Mouse (Mus musculus) neural tube, embryonic 13.5 days (tissue): ENCODE data around the gene Spata5. TPM values are rescaled to one million over a fixed set of nuclear protein-coding genes. Genes with fewer than 3 reads are reported as not detected.

ENCODE experiments used
- ATAC-seq: fragments of 200-750 bp; cut with Nextera tagmentation; 2 replicates; pipeline ENCODE4 v1.8.0; 2017; ENCODE audit warnings: low read depth, mild to moderate bottlenecking, moderate TSS enrichment, moderate library complexity
- H3K27ac ChIP-seq: fragments of 300-500 bp; sonication (generic); replicated peaks from 2 replicates; pipeline ENCODE4 v1.5.1; 2015; ENCODE audit warnings: moderate library complexity, mild to moderate bottlenecking, inconsistent platforms
- H3K27me3 ChIP-seq: fragments of 300-500 bp; sonication (generic); 2 replicates; pipeline ENCODE4 v1.6.1; 2015; ENCODE audit warnings: mild to moderate bottlenecking, inconsistent platforms
- H3K36me3 ChIP-seq: fragments of 300-500 bp; sonication (generic); 2 replicates; pipeline ENCODE4 v1.6.1; 2015; ENCODE audit warnings: mild to moderate bottlenecking, inconsistent platforms
- H3K4me1 ChIP-seq: fragments of 300-500 bp; sonication (generic); replicated peaks from 2 replicates; pipeline ENCODE4 v1.6.1; 2015; ENCODE audit warnings: inconsistent platforms
- H3K4me2 ChIP-seq: fragments of 300-500 bp; sonication (generic); 2 replicates; pipeline ENCODE4 v1.6.1; 2015; ENCODE audit warnings: inconsistent platforms, mild to moderate bottlenecking, moderate library complexity
- H3K4me3 ChIP-seq: fragments of 300-500 bp; sonication (generic); 2 replicates; pipeline ENCODE4 v1.5.1; 2015; ENCODE audit warnings: mild to moderate bottlenecking, inconsistent platforms
- H3K9ac ChIP-seq: fragments of 300-500 bp; sonication (generic); 2 replicates; pipeline ENCODE4 v1.6.1; 2015; ENCODE audit warnings: moderate library complexity, mild to moderate bottlenecking, inconsistent platforms
- H3K9me3 ChIP-seq: fragments of 300-500 bp; sonication (generic); 2 replicates; pipeline ENCODE4 v1.6.1; 2016; ENCODE audit warnings: inconsistent platforms
- WGBS: fragments of 180-500 bp; shearing (Covaris S2); methylation state at CpG from one replicate; pipeline ENCODE4 v1.1.7; 2015; 5-methylcytosine and 5-hydroxymethylcytosine counted together
- polyA plus RNA-seq: library from polyadenylated mRNA; unstranded; fragments of >200 nt; fragmentation: Nextera tagmentation; extraction: Ambion mirVana; gene quantifications from 2 replicates; pipeline ENCODE4 v1.2.1, GENCODE M21; 2015

Gene Spata5
- polyA plus RNA-seq, 1 experiment from 2014 or later, result 32.6 TPM

GRCm38 (mm10) chr3:37430359-37430758 is 10.7 kb downstream of the Spata5 start:
- H3K36me3 ChIP-seq, result peaks cover 39% of the 10 kb centered on the region
- no peak overlapping the region for H3K4me3 ChIP-seq
- ATAC-seq, result no peak
- no peak overlapping the region for H3K9ac ChIP-seq
- H3K27ac ChIP-seq, result no peak overlapping the region
- no peaks in the 10 kb centered on the region for H3K27me3 ChIP-seq
- H3K4me2 ChIP-seq, result no peak overlapping the region
- H3K9me3 ChIP-seq, result no peaks in the 10 kb centered on the region
- no peaks in the 10 kb centered on the region for H3K4me1 ChIP-seq

GRCm38 (mm10) chr3:37439770-37440169 is 20.1 kb downstream of the Spata5 start:
- 100% methylated on average over 1 of the region's 1 CpGs for WGBS
- no peak for ATAC-seq
- H3K27ac ChIP-seq, result no peak overlapping the region
- peaks cover 35% of the 10 kb centered on the region for H3K36me3 ChIP-seq
- H3K27me3 ChIP-seq, result no peaks in the 10 kb centered on the region
- H3K9ac ChIP-seq, result no peak overlapping the region
- no peak overlapping the region for H3K4me3 ChIP-seq
- no peaks in the 10 kb centered on the region for H3K9me3 ChIP-seq
- no peak overlapping the region for H3K4me2 ChIP-seq
- H3K4me1 ChIP-seq, result no peaks in the 10 kb centered on the region

GRCm38 (mm10) chr3:37443409-37443808 is 23.7 kb downstream of the Spata5 start:
- H3K4me2 ChIP-seq, result no peak overlapping the region
- 92% methylated on average over 2 of the region's 2 CpGs for WGBS

GRCm38 (mm10) chr3:37455992-37456391 is 36.3 kb downstream of the Spata5 start:
- no peak overlapping the region for H3K4me2 ChIP-seq
- no peak overlapping the region for H3K9ac ChIP-seq
- 0 out of 2 replicates have a peak, but pooled peaks cover 3% of the 10 kb centered on the region for H3K36me3 ChIP-seq
- WGBS, result 95% methylated on average over 1 of the region's 1 CpGs
- H3K27me3 ChIP-seq, result no peaks in the 10 kb centered on the region
- no peak for ATAC-seq
- H3K27ac ChIP-seq, result no peak overlapping the region
- H3K9me3 ChIP-seq, result no peaks in the 10 kb centered on the region
- no peaks in the 10 kb centered on the region for H3K4me1 ChIP-seq
- H3K4me3 ChIP-seq, result no peak overlapping the region

More at GRCm38 (mm10) chr3:37443409-37443808, 23.7 kb downstream of the Spata5 start:
- no peak overlapping the region for H3K27ac ChIP-seq
- no peak overlapping the region for H3K9ac ChIP-seq
- H3K27me3 ChIP-seq, result no peaks in the 10 kb centered on the region
- no peak for ATAC-seq
- H3K4me1 ChIP-seq, result no peaks in the 10 kb centered on the region
- peaks cover 16% of the 10 kb centered on the region for H3K36me3 ChIP-seq
- H3K9me3 ChIP-seq, result no peaks in the 10 kb centered on the region
- no peak overlapping the region for H3K4me3 ChIP-seq

- WGBS, result 96% methylated on average over 2 of the region's 2 CpGs
- Histone ChIP-seq H3K27me3 (no peaks in the 10 kb centered on the region), H3K9ac (no peak overlapping the region), H3K4me2 (no peak overlapping the region), H3K27ac (no peak overlapping the region), H3K4me3 (no peak overlapping the region), H3K9me3 (no peaks in the 10 kb centered on the region), H3K4me1 (no peaks in the 10 kb centered on the region), H3K36me3 (no peaks in the 10 kb centered on the region)
- peak; percentile 50; the same call in 1 of the 2 replicates for ATAC-seq
These were observed 48.5 kb downstream of the Spata5 start for GRCm38 (mm10) chr3:37468170-37468569.

- no peak for ATAC-seq
- Histone ChIP-seq H3K27ac (no peak overlapping the region), H3K4me2 (no peak overlapping the region), H3K36me3 (no peaks in the 10 kb centered on the region), H3K4me3 (no peak overlapping the region), H3K4me1 (no peaks in the 10 kb centered on the region), H3K27me3 (no peaks in the 10 kb centered on the region), H3K9me3 (no peaks in the 10 kb centered on the region), H3K9ac (no peak overlapping the region)
- 93% methylated on average over 4 of the region's 4 CpGs for WGBS
These were observed 49.7 kb downstream of the Spata5 start for GRCm38 (mm10) chr3:37469353-37469752.

- H3K4me3 ChIP-seq, result no peak overlapping the region
- H3K9me3 ChIP-seq, result no peaks in the 10 kb centered on the region
- no peak for ATAC-seq
- H3K4me2 ChIP-seq, result no peak overlapping the region
- no peak overlapping the region for H3K27ac ChIP-seq
- WGBS, result 94% methylated on average over 2 of the region's 2 CpGs
- H3K36me3 ChIP-seq, result no peaks in the 10 kb centered on the region
- H3K27me3 ChIP-seq, result no peaks in the 10 kb centered on the region
- H3K4me1 ChIP-seq, result no peaks in the 10 kb centered on the region
- no peak overlapping the region for H3K9ac ChIP-seq
These were observed 51.2 kb downstream of the Spata5 start for GRCm38 (mm10) chr3:37470867-37471266.

- no peak overlapping the region for H3K27ac ChIP-seq
- no peak overlapping the region for H3K4me2 ChIP-seq
- H3K9ac ChIP-seq, result no peak overlapping the region
- no peak overlapping the region for H3K4me3 ChIP-seq
- no peaks in the 10 kb centered on the region for H3K9me3 ChIP-seq
- H3K4me1 ChIP-seq, result no peaks in the 10 kb centered on the region
- no peak for ATAC-seq
- H3K27me3 ChIP-seq, result no peaks in the 10 kb centered on the region
- no peaks in the 10 kb centered on the region for H3K36me3 ChIP-seq
These were observed 52.8 kb downstream of the Spata5 start for GRCm38 (mm10) chr3:37472461-37472860.

GRCm38 (mm10) chr3:37476485-37476884 is 56.8 kb downstream of the Spata5 start:
- WGBS, result 85% methylated on average over 1 of the region's 1 CpGs
- H3K4me1 ChIP-seq, result no peaks in the 10 kb centered on the region
- no peak overlapping the region for H3K4me2 ChIP-seq
- no peaks in the 10 kb centered on the region for H3K9me3 ChIP-seq
- H3K27ac ChIP-seq, result no peak overlapping the region
- no peak overlapping the region for H3K9ac ChIP-seq
- H3K27me3 ChIP-seq, result no peaks in the 10 kb centered on the region
- H3K36me3 ChIP-seq, result peaks cover 3% of the 10 kb centered on the region; the same call in 1 of the 2 replicates
- no peak for ATAC-seq
- no peak overlapping the region for H3K4me3 ChIP-seq

- 43% methylated on average over 7 of the region's 7 CpGs for WGBS
- no peaks in the 10 kb centered on the region for H3K4me1 ChIP-seq
- H3K9me3 ChIP-seq, result no peaks in the 10 kb centered on the region
- no peak overlapping the region for H3K9ac ChIP-seq
- no peak overlapping the region for H3K4me3 ChIP-seq
- no peak overlapping the region for H3K27ac ChIP-seq
- H3K27me3 ChIP-seq, result no peaks in the 10 kb centered on the region
- no peak overlapping the region for H3K4me2 ChIP-seq
- ATAC-seq, result 0 out of 2 replicates have a peak, but pooled peaks have one; percentile 23
- H3K36me3 ChIP-seq, result peaks cover 3% of the 10 kb centered on the region; the same call in 1 of the 2 replicates
These were observed 57.9 kb downstream of the Spata5 start for GRCm38 (mm10) chr3:37477438-37478188.

GRCm38 (mm10) chr3:37479771-37480170 is 60.1 kb downstream of the Spata5 start:
- no peaks in the 10 kb centered on the region for H3K4me1 ChIP-seq
- H3K4me3 ChIP-seq, result no peak overlapping the region
- no peak overlapping the region for H3K27ac ChIP-seq
- no peaks in the 10 kb centered on the region for H3K27me3 ChIP-seq
- no peak for ATAC-seq
- peaks cover 3% of the 10 kb centered on the region; the same call in 1 of the 2 replicates for H3K36me3 ChIP-seq
- 93% methylated on average over 1 of the region's 1 CpGs for WGBS
- H3K9ac ChIP-seq, result no peak overlapping the region
- H3K4me2 ChIP-seq, result no peak overlapping the region
- H3K9me3 ChIP-seq, result no peaks in the 10 kb centered on the region

- Histone ChIP-seq H3K36me3 (peaks cover 3% of the 10 kb centered on the region; the same call in 1 of the 2 replicates), H3K9me3 (no peaks in the 10 kb centered on the region), H3K27ac (no peak overlapping the region), H3K4me3 (no peak overlapping the region), H3K4me1 (no peaks in the 10 kb centered on the region), H3K4me2 (no peak overlapping the region), H3K9ac (no peak overlapping the region), H3K27me3 (no peaks in the 10 kb centered on the region)
- 85% methylated on average over 31 of the region's 31 CpGs for WGBS
- no peak for ATAC-seq
These were observed 61.6 kb downstream of the Spata5 start for GRCm38 (mm10) chr3:37481295-37481694.

- no peak overlapping the region for H3K27ac ChIP-seq
- H3K36me3 ChIP-seq, result peaks cover 3% of the 10 kb centered on the region; the same call in 1 of the 2 replicates
- H3K9me3 ChIP-seq, result no peaks in the 10 kb centered on the region
- no peak overlapping the region for H3K4me2 ChIP-seq
- no peaks in the 10 kb centered on the region for H3K27me3 ChIP-seq
- no peaks in the 10 kb centered on the region for H3K4me1 ChIP-seq
- ATAC-seq, result no peak
- 77% methylated on average over 1 of the region's 1 CpGs for WGBS
- no peak overlapping the region for H3K4me3 ChIP-seq
- H3K9ac ChIP-seq, result no peak overlapping the region
These were observed 63.0 kb downstream of the Spata5 start for GRCm38 (mm10) chr3:37482720-37483119.
